Mouse (Mus musculus) olfactory bulb, adult 2 months (tissue): ENCODE results near the gene Bbs9. TPM values are rescaled to one million over a fixed set of nuclear protein-coding genes. Genes with fewer than 3 reads are reported as not detected.

Experiments used
- H3K27ac ChIP-seq: fragments of 200-500 bp; 2 replicates; pipeline ENCODE4 v1.5.1; 2012; ENCODE audit warnings: low read depth, low read length; ENCODE audit not compliant: insufficient read depth
- H3K4me1 ChIP-seq: fragments of 200-500 bp; 2 replicates; pipeline ENCODE4 v1.6.1; 2012; ENCODE audit warnings: low read length; ENCODE audit not compliant: control insufficient read depth, insufficient read depth
- H3K4me3 ChIP-seq: fragments of 200-500 bp; 2 replicates; pipeline ENCODE4 v1.5.1; 2012; ENCODE audit warnings: mild to moderate bottlenecking, low read depth, low read length, moderate library complexity; ENCODE audit not compliant: insufficient read depth
- CTCF ChIP-seq: fragments of 200-500 bp; IDR thresholded peaks from 2 replicates; pipeline ENCODE4 v1.5.1; 2012; ENCODE audit warnings: low read depth, mild to moderate bottlenecking, low read length, moderate library complexity; ENCODE audit not compliant: insufficient read depth
- POLR2A ChIP-seq: fragments of 200-500 bp; IDR thresholded peaks from 2 replicates; pipeline ENCODE4 v1.6.1; 2012; ENCODE audit warnings: mild to moderate bottlenecking, low read depth, low read length, moderate library complexity; ENCODE audit not compliant: insufficient read depth
- WGBS: fragments of 180-500 bp; shearing (Covaris S2); methylation state at CpG from one replicate; pipeline ENCODE4 v1.1.7; 2018; 5-methylcytosine and 5-hydroxymethylcytosine counted together
- polyA plus RNA-seq: library from polyadenylated mRNA; stranded (reverse); fragments of >200 nt; gene quantifications from 2 replicates; pipeline ENCODE4 v1.2.4, GENCODE M21; 2012; ENCODE audit warnings: low replicate concordance; ENCODE audit not compliant: missing spikeins, insufficient read depth, insufficient read length

The Bbs9 gene
- polyA plus RNA-seq, 1 experiment: not detected

DNA sequence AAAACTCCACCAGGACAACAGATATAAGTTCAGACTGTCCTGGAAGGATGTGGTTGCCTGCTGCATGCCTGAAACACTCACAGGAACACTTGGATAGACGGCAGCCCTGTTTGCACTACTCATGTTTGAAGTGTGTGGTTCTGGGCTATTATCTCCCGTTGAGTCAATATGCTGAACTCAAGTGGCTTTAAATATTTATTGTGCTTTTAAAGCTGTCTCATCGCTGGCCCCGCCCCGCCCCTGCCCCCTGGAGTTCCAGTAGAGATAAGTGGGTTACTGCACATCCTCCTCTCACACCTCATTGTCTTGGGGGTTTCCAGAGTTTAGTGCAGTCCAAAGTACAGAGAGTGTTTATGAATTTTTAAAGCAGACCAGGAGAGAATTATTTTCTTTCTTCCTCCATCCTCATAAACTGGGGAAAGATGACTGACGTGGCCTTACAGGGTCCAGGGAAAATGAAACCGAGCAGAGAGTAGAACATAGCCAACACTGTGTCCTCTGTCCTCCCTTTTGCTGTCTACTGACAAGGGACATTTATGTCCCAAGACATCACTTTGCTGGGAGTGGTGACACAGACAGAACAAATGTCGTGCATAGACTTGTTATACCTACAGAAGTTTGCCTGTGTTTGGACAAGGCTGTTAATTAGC lies 242.8 kb downstream of the Bbs9 start:
- H3K4me1 ChIP-seq: no peaks in the 10 kb centered on the region
- WGBS: 90% methylated on average over 8 of the region's 8 CpGs
- H3K4me3 ChIP-seq: no peak overlapping the region
- TF ChIP-seq POLR2A: no peak
- no peak for TF ChIP-seq CTCF
- H3K27ac ChIP-seq: no peak overlapping the region

GRCm38 (mm10) chr9:22732646-22733045 lies 257.1 kb downstream of the Bbs9 start:
- TF ChIP-seq CTCF (no peak), POLR2A (no peak)
- 100% methylated on average over 1 of the region's 1 CpGs for WGBS

GRCm38 (mm10) chr9:22734954-22735353 lies 259.4 kb downstream of the Bbs9 start:
- no peak overlapping the region for H3K27ac ChIP-seq
- H3K4me3 ChIP-seq: no peak overlapping the region
- H3K4me1 ChIP-seq: no peaks in the 10 kb centered on the region
- 56% methylated on average over 8 of the region's 8 CpGs for WGBS
- TF ChIP-seq CTCF (no peak), POLR2A (no peak)

More at GRCm38 (mm10) chr9:22732646-22733045, 257.1 kb downstream of the Bbs9 start:
- Histone ChIP-seq H3K27ac (no peak overlapping the region), H3K4me1 (no peaks in the 10 kb centered on the region), H3K4me3 (no peak overlapping the region)

GRCm38 (mm10) chr9:22735385-22735784 lies 259.9 kb downstream of the Bbs9 start:
- TF ChIP-seq CTCF (no peak), POLR2A (no peak)
- 47% methylated on average over 8 of the region's 8 CpGs for WGBS
- no peaks in the 10 kb centered on the region for H3K4me1 ChIP-seq

GRCm38 (mm10) chr9:22737893-22738292 lies 262.4 kb downstream of the Bbs9 start:
- Histone ChIP-seq H3K4me1 (no peaks in the 10 kb centered on the region), H3K27ac (no peak overlapping the region), H3K4me3 (no peak overlapping the region)
- TF ChIP-seq CTCF (no peak), POLR2A (no peak)
- 82% methylated on average over 6 of the region's 6 CpGs for WGBS

More at GRCm38 (mm10) chr9:22735385-22735784, 259.9 kb downstream of the Bbs9 start:
- no peak overlapping the region for H3K27ac ChIP-seq
- no peak overlapping the region for H3K4me3 ChIP-seq

GRCm38 (mm10) chr9:22738861-22739260 lies 263.3 kb downstream of the Bbs9 start:
- Histone ChIP-seq H3K27ac (no peak overlapping the region), H3K4me1 (no peaks in the 10 kb centered on the region), H3K4me3 (no peak overlapping the region)
- TF ChIP-seq POLR2A (no peak), CTCF (no peak)
- WGBS: 98% methylated on average over 3 of the region's 3 CpGs

GRCm38 (mm10) chr9:22741967-22742366 lies 266.5 kb downstream of the Bbs9 start:
- WGBS: 96% methylated on average over 1 of the region's 1 CpGs
- Histone ChIP-seq H3K4me3 (no peak overlapping the region), H3K4me1 (no peaks in the 10 kb centered on the region), H3K27ac (no peak overlapping the region)
- TF ChIP-seq POLR2A (no peak), CTCF (no peak)

DNA sequence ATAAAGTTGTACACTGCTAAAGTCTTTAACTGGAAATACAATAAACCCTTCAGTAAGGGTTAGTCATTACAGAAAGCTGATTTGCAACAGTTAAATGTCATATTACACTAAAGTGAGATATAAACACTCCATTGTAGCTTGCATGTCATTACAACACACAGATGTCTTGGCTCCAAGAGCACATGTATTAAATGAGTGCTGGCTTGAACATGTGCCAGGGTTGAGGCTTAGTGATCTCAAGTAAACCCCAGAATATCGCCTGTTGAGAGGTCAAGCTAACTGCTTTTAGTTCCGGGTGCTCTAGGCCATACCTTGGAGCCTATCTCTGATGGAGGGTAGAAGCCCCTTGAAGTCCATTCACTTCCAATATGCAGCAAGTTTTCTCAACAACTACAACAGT lies 273.1 kb downstream of the Bbs9 start:
- Histone ChIP-seq H3K27ac (no peak overlapping the region), H3K4me3 (no peak overlapping the region), H3K4me1 (no peaks in the 10 kb centered on the region)
- TF ChIP-seq POLR2A (no peak), CTCF (no peak)
- WGBS: 84% methylated on average over 2 of the region's 2 CpGs

- Histone ChIP-seq H3K27ac (no peak overlapping the region), H3K4me1 (no peaks in the 10 kb centered on the region), H3K4me3 (no peak overlapping the region)
- TF ChIP-seq POLR2A (no peak), CTCF (no peak)
- WGBS: 91% methylated on average over 17 of the region's 17 CpGs
These were observed 275.4 kb downstream of the Bbs9 start for GRCm38 (mm10) chr9:22750779-22751545.

DNA sequence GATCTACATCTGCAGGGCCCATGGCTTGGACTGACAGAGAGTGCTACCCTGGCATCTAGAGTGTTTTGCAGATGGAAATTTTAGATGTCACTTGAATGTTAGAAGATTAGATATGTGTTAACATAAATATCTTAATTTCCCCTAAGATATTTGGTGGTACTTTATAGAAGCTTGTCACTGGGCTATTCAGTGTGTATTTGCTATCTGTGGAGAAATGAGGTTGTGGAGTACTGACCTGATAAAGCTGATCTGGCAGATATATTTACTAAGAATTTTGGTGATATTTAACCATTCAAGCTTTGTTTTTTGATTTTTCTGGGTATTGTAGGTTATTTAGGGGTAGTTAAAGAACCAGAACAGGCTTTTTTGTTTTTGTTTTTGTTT lies 276.0 kb downstream of the Bbs9 start:
- H3K27ac ChIP-seq: no peak overlapping the region
- TF ChIP-seq CTCF: no peak
- no peak for TF ChIP-seq POLR2A
- no peak overlapping the region for H3K4me3 ChIP-seq
- H3K4me1 ChIP-seq: no peaks in the 10 kb centered on the region
